Mouse (Mus musculus): ENCODE data around the gene Taf1a. TPM values are rescaled to one million over a fixed set of nuclear protein-coding genes. Genes with fewer than 3 reads are reported as not detected.
"Not testable (repeated sequence)": the region's sequence is repeated elsewhere in the genome, so short reads cannot be mapped to it uniquely, and the experiment has no call there.

The Taf1a gene
- 7.2 and 12.7 TPM in 2 replicates for total RNA-seq (2014; rRNA removed)
- polyA plus RNA-seq (2015; fragmentation: Nextera tagmentation; extraction: Ambion mirVana): 8.8 and 11.0 TPM in 2 replicates

DNA sequence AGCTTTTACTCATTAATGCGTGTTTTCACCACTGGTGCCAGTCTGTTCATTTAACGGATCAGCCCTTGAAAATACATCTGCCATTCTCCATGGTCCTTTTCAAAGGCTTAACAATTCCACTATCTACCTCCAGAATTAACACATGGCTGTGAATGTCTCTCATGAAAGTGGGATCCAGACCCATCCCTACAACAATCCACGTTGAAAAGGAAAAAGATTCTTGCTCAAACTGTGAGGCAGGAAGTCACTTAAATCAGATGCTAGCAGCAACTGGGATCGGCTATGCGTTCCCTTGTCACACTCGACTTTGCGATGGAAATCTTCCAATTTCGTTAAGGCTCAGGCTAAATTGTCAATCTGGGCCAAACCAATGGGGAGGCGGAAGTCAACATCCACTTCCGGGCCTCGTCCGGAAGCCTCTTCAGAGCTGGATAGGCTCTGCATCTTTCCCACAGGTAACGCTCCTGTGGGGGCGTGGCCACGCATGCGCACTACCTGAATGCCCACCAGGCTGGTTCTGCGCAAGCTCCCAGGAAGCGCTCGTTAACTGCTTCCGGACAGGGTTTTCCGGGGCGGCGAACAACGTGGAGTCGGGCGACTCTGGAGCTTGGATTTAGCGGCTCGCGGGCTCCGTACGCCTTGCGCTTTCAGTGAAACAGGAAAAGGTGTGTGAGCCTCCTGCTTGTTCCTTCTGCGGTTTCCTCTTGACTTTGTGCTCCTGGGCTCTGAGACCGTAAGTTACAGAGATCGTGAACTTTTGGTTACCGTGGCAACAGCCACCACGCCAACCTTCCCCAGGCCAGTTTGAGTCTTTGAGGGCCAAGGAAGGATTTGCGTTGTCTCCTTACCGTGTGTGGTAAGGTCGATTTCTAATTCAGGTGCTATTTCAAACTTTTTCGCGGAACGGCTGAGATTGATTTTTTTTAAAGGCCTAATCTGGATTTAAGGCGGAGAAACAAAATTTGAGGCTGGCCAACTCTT, at the start of gene Taf1a:
Taf1a (plus strand) TSS at position 556 of the 981 bp plus-strand sequence.
- Histone ChIP-seq H3K27me3 (ENCODE audit: insufficient read depth, low read length) (peaks cover 10% of the 10 kb centered on the region; the same call in 1 of the 2 replicates), H3K4me3 (ENCODE audit: low read length) (peak within 1 kb of the TSS; percentile 72), H3K36me3 (ENCODE audit: insufficient read depth, low read length) (peaks cover 7% of the 10 kb centered on the region; the same call in 1 of the 2 replicates), H3K4me1 (ENCODE audit: insufficient read depth, low read length) (peaks cover 5% of the 10 kb centered on the region), H3K4me2 (ENCODE audit: low read depth, low read length) (peak within 1 kb of the TSS; percentile 83), H3K9ac (replicated peaks; ENCODE audit: low read length) (peak within 1 kb of the TSS; percentile 44), H3K9me3 (ENCODE audit: low read length) (no peaks in the 10 kb centered on the region), H3K27ac (peak within 1 kb of the TSS; percentile 76)
- no peak for TF ChIP-seq CTCF (IDR thresholded peaks at IDR 0.05; ENCODE audit: low read depth)
- 5% methylated on average over 44 of the region's 44 CpGs for WGBS
- DNase-seq (ENCODE audit: low spot score): peak; percentile 97
- ATAC-seq: peak; percentile 100

DNA sequence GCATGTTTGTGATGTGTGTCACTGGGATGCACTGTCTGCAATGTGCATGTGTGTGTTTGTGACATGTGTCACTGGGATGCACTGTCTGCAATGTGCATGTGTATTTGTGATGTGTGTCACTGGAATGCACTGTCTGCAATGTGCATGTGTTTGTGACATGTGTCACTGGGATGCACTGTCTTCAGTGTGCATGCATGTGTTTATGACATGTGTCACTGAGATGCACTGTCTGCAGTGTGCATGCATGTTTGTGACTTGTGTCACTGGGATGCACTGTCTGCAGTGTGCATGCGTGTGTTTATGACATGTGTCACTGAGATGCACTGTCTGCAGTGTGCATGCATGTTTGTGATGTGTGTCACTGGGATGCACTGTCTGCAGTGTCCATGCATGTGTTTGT, 45.9 kb upstream of the Taf1a start:
- H3K36me3 ChIP-seq (ENCODE audit: insufficient read depth, low read length): peaks cover 23% of the 10 kb centered on the region
- H3K27ac ChIP-seq; H3K4me1 ChIP-seq (ENCODE audit: insufficient read depth, low read length); H3K9ac ChIP-seq (replicated peaks; ENCODE audit: low read length); H3K4me3 ChIP-seq (ENCODE audit: low read length); H3K4me2 ChIP-seq (ENCODE audit: low read depth, low read length); DNase-seq (ENCODE audit: low spot score); H3K27me3 ChIP-seq (ENCODE audit: insufficient read depth, low read length); ATAC-seq; H3K9me3 ChIP-seq (ENCODE audit: low read length): not testable (repeated sequence)
- WGBS: 100% methylated on average over 1 of the region's 1 CpGs

DNA sequence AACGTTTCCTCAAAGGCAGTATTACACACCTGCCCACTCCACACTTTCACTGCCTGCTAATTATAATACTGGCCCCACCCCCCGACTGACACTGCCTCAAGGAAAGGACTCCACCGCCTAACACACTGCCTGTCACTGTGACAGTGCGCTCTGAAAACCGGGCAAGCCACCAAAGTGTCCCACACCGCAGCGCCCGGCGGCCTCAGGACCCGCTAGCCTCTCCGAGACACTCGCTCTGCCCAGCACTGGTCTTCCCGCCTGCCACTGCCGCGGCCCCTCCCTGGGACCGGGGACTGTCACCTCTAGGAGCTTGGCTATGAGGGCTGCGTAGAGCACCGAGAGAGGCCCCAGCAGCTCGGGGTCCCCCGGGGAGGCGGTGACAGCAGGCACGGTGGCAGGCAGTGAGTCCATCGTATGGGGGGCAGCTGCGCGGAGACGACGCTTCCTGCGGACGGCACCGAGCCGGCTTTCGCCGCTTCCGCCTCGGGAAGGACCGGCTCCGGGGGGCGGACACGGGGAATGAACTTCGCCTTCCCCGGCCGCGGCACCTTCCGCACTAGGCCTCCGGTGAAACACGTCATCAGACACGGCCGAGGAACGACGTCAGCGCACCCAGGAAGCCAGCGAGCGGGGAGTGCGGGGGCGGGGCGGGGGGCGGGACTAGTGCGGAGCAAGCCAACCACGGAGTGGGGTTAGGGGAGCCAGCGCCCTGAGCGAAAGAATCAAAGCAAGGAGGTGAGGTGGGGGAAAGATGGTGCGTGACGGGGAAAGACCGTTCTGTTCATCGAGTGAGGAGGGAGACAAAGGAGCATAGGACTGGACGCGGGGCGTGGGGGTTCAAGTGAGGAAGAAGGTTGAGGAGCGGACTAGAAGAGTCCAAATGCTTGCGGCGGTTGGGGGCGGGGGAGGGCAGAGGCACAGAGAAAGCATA, 43.6 kb upstream of the Taf1a start:
- Histone ChIP-seq H3K4me2 (ENCODE audit: low read depth, low read length) (peak overlapping the region; percentile 93), H3K36me3 (ENCODE audit: insufficient read depth, low read length) (peaks cover 16% of the 10 kb centered on the region), H3K9ac (replicated peaks; ENCODE audit: low read length) (peak overlapping the region; percentile 92), H3K4me3 (ENCODE audit: low read length) (peak overlapping the region; percentile 98), H3K27ac (peak overlapping the region; percentile 90), H3K4me1 (ENCODE audit: insufficient read depth, low read length) (no peaks in the 10 kb centered on the region), H3K27me3 (ENCODE audit: insufficient read depth, low read length) (no peaks in the 10 kb centered on the region), H3K9me3 (ENCODE audit: low read length) (no peaks in the 10 kb centered on the region)
- WGBS: under 1% methylated on average over 72 of the region's 72 CpGs
- TF ChIP-seq CTCF (IDR thresholded peaks at IDR 0.05; ENCODE audit: low read depth): no peak
- peak; percentile 98 for ATAC-seq
- peak; percentile 95 for DNase-seq (ENCODE audit: low spot score)

- H3K4me3 ChIP-seq (ENCODE audit: low read length): peak overlapping the region; percentile 98
- peak overlapping the region; percentile 90 for H3K27ac ChIP-seq
- WGBS: 7% methylated on average over 10 of the region's 10 CpGs
- no peak for TF ChIP-seq CTCF (IDR thresholded peaks at IDR 0.05; ENCODE audit: low read depth)
- H3K9ac ChIP-seq (replicated peaks; ENCODE audit: low read length): peak overlapping the region; percentile 92
- peaks cover 18% of the 10 kb centered on the region for H3K36me3 ChIP-seq (ENCODE audit: insufficient read depth, low read length)
- H3K27me3 ChIP-seq (ENCODE audit: insufficient read depth, low read length): no peaks in the 10 kb centered on the region
- DNase-seq (ENCODE audit: low spot score) (no peak), ATAC-seq (peak; percentile 16; the same call in 1 of the 2 replicates)
- peak overlapping the region; percentile 93 for H3K4me2 ChIP-seq (ENCODE audit: low read depth, low read length)
- H3K4me1 ChIP-seq (ENCODE audit: insufficient read depth, low read length): no peaks in the 10 kb centered on the region
- no peaks in the 10 kb centered on the region for H3K9me3 ChIP-seq (ENCODE audit: low read length)
Observed at GRCm38 (mm10) chr1:183345817-183346195, 43.0 kb upstream of the Taf1a start.

DNA sequence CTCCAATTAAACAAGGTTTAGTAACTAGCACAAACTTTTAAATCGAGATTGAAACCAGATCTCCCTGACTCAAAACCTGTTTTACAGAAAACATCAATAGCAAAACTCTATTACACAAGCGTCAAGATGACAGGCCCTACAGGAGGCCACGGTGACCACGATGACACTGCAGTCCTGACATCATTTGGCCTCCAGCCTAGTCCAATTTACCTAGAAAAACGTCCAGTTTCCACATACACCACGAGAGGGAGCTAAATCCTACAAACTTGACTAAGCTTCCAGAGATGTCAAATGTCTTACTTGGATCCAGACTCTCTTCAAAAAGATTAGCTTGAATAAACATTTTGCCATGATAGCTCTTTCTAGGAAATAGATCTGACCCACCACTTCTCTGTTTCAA, 38.9 kb upstream of the Taf1a start:
- ATAC-seq (no peak), DNase-seq (ENCODE audit: low spot score) (peak; percentile 91)
- H3K36me3 ChIP-seq (ENCODE audit: insufficient read depth, low read length): peaks cover 41% of the 10 kb centered on the region
- WGBS: 16% methylated on average over 6 of the region's 6 CpGs
- no peaks in the 10 kb centered on the region for H3K4me1 ChIP-seq (ENCODE audit: insufficient read depth, low read length)
- H3K27ac ChIP-seq: no peak overlapping the region
- H3K27me3 ChIP-seq (ENCODE audit: insufficient read depth, low read length): no peaks in the 10 kb centered on the region
- H3K4me2 ChIP-seq (ENCODE audit: low read depth, low read length): no peak overlapping the region
- H3K4me3 ChIP-seq (ENCODE audit: low read length): no peak overlapping the region
- no peak overlapping the region for H3K9ac ChIP-seq (replicated peaks; ENCODE audit: low read length)
- H3K9me3 ChIP-seq (ENCODE audit: low read length): no peaks in the 10 kb centered on the region
- TF ChIP-seq CTCF (IDR thresholded peaks at IDR 0.05; ENCODE audit: low read depth): peak; percentile 79

- H3K27ac ChIP-seq: no peak overlapping the region
- H3K9ac ChIP-seq (replicated peaks; ENCODE audit: low read length): no peak overlapping the region
- H3K36me3 ChIP-seq (ENCODE audit: insufficient read depth, low read length): peaks cover 49% of the 10 kb centered on the region
- ATAC-seq (no peak), DNase-seq (ENCODE audit: low spot score) (no peak)
- no peaks in the 10 kb centered on the region for H3K27me3 ChIP-seq (ENCODE audit: insufficient read depth, low read length)
- H3K4me1 ChIP-seq (ENCODE audit: insufficient read depth, low read length): no peaks in the 10 kb centered on the region
- no peaks in the 10 kb centered on the region for H3K9me3 ChIP-seq (ENCODE audit: low read length)
- no peak for TF ChIP-seq CTCF (IDR thresholded peaks at IDR 0.05; ENCODE audit: low read depth)
- no peak overlapping the region for H3K4me3 ChIP-seq (ENCODE audit: low read length)
- no peak overlapping the region for H3K4me2 ChIP-seq (ENCODE audit: low read depth, low read length)
- 87% methylated on average over 3 of the region's 3 CpGs for WGBS
Observed at GRCm38 (mm10) chr1:183358901-183359300, 29.9 kb upstream of the Taf1a start.

Data from hindbrain, postnatal 0 days (tissue).